Mouse (Mus musculus) erythroblast, adult 5-6 weeks (primary cell): ENCODE results near the gene Fyn. TPM values are rescaled to one million over a fixed set of nuclear protein-coding genes. Genes with fewer than 3 reads are reported as not detected.

Source experiments
- total RNA-seq, 2 experiments: library from RNA; stranded (forward) in 1 of 2; stranded (reverse) in 1 of 2; fragments of 150-400 nt in 1 of 2; fragments of 200-764, 138-1000 nt in 1 of 2; gene quantifications; 2 replicates each; pipeline versions ENCODE4 v1.2.3 to v1.2.4; 2015 to 2017; ENCODE audit warnings: low replicate concordance in 2 of 2

Gene Fyn
- total RNA-seq, 2 experiments from 2014 or later: 3.7 to 5.7 TPM

Other genes with a start within 250 kb of the Fyn start
- gene Fam229b, start 234.9 kb upstream of the Fyn start, total RNA-seq (2015; ENCODE audit: low replicate concordance): not detected in 2 replicates
- not detected in 2 replicates for gene Fam229b, start 234.9 kb upstream of the Fyn start, total RNA-seq (2017; ENCODE audit: low replicate concordance)
- 4.4 and 5.2 TPM in 2 replicates for gene Tube1, start 234.9 kb upstream of the Fyn start, total RNA-seq (2015; ENCODE audit: low replicate concordance)
- 3.1 and 3.6 TPM in 2 replicates for gene Tube1, start 234.9 kb upstream of the Fyn start, total RNA-seq (2017; ENCODE audit: low replicate concordance)
- not detected in 2 replicates for gene Ccn6, start 205.1 kb upstream of the Fyn start, total RNA-seq (2015; ENCODE audit: low replicate concordance)
- gene Ccn6, start 205.1 kb upstream of the Fyn start, total RNA-seq (2017; ENCODE audit: low replicate concordance): not detected in 2 replicates
- not detected in 2 replicates for gene Traf3ip2, start 244.1 kb downstream of the Fyn start, total RNA-seq (2015; ENCODE audit: low replicate concordance)
- gene Traf3ip2, start 244.1 kb downstream of the Fyn start, total RNA-seq (2017; ENCODE audit: low replicate concordance): 0.70 TPM in 1 of 2 replicates, not detected in the other